Mouse (Mus musculus): Measurements from ENCODE around the gene Ptgir. TPM values are rescaled to one million over a fixed set of nuclear protein-coding genes. Genes with fewer than 3 reads are reported as not detected.
A peak's percentile ranks its signal among the peaks of the same experiment; 100 is the strongest.

Gene Ptgir
- polyA plus RNA-seq, 1 experiment from 2014 or later = 0.77 TPM

DNA sequence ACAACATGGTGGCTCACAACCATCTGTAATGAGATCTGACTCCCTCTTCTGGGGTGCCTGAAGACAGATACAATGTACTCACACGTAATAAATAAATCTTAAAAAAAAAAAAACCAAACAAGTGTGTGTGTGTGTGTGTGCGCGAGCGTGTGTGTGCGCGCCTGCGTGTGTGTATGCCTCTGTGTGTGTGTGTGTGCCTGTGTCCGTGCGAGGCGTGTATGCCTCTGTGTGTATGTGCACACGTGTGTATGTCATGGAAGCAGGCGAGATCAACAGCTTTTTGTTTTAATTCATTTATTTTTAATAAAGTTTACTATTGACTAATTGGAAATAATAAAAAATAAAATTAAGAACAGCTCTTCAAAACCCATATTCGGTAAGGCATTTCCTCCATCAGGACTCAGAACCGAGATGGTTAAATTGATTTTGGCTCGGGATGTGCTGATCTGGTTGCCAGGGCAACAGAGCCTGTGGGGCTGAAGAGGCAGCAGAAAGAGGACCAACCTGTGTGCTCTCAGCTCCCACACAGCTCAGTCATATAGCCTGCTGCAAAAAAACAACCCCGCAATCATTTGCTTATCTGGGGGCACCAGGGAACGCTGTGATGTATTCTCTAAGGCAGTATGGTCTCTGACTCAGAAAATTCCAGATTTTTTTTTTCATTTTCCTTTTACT is 32.0 kb downstream of the Ptgir start:
- whole genome bisulfite sequencing = 73% methylated on average over 17 of the region's 17 CpGs
- peaks cover 20% of the 10 kb centered on the region for H3K4me1 ChIP-seq (replicated peaks)
- peaks cover 3% of the 10 kb centered on the region; the same call in 1 of the 2 replicates for H3K27me3 ChIP-seq (ENCODE audit: insufficient read depth, poor library complexity, severe bottlenecking)
- DNase-seq (ENCODE audit: low spot score) = no peak
- no peaks in the 10 kb centered on the region for H3K9me3 ChIP-seq
- H3K36me3 ChIP-seq = no peaks in the 10 kb centered on the region
- no peak overlapping the region for H3K27ac ChIP-seq
- no peak overlapping the region for H3K4me3 ChIP-seq

DNA sequence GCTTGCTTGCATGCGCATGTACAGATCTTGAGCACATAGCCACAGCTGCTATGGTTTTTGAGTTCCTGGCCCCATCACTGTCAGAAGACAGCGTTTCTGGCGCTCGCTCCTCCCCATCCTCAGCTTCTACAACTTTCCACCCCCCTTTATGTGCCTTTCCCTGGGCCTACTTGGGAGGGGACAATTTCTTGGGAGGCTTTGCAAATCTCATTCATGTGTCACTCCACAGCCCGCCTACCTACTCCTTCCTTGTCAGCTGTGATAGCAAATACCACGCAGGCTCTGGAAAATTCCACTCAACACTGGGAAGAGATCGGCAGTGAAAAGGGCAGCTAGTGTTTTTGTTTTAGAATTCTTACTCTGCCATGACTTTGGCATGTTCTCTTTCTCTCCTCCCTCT is 34.0 kb downstream of the Ptgir start:
- peaks cover 37% of the 10 kb centered on the region for H3K4me1 ChIP-seq (replicated peaks)
- peak overlapping the region; percentile 35; the same call in 1 of the 2 replicates for H3K27ac ChIP-seq
- WGBS = 54% methylated on average over 7 of the region's 7 CpGs
- no peaks in the 10 kb centered on the region for H3K36me3 ChIP-seq
- no peaks in the 10 kb centered on the region; the same call in 1 of the 2 replicates for H3K9me3 ChIP-seq
- peaks cover 16% of the 10 kb centered on the region for H3K27me3 ChIP-seq (ENCODE audit: insufficient read depth, poor library complexity, severe bottlenecking)
- no peak overlapping the region for H3K4me3 ChIP-seq
- DNase-seq (ENCODE audit: low spot score) = no peak

DNA sequence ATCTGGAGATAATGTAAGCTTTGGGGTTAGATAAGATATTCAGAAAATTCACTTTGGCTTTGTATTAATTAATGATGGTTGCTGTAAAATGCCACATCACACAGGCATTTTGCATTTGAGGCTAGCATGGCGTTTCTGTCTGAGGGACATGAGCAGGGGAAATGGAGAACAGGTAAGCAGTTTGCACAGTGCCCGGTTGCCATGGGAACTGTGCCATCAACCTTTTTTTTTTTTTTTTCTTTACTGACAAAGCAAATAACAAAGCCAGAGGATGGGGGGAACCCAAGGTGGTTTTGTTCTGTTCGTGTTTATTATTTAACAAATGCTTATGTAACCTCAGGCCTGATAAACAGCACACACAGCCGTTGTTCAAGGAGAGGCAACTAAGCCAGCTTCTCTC is 36.6 kb downstream of the Ptgir start:
- WGBS = 72% methylated on average over 4 of the region's 4 CpGs
- DNase-seq (ENCODE audit: low spot score) = no peak
- H3K27ac ChIP-seq = no peak overlapping the region
- no peaks in the 10 kb centered on the region for H3K36me3 ChIP-seq
- no peak overlapping the region for H3K4me3 ChIP-seq
- peaks cover 63% of the 10 kb centered on the region for H3K4me1 ChIP-seq (replicated peaks)
- peaks cover 42% of the 10 kb centered on the region for H3K27me3 ChIP-seq (ENCODE audit: insufficient read depth, poor library complexity, severe bottlenecking)
- H3K9me3 ChIP-seq = no peaks in the 10 kb centered on the region; the same call in 1 of the 2 replicates

DNA sequence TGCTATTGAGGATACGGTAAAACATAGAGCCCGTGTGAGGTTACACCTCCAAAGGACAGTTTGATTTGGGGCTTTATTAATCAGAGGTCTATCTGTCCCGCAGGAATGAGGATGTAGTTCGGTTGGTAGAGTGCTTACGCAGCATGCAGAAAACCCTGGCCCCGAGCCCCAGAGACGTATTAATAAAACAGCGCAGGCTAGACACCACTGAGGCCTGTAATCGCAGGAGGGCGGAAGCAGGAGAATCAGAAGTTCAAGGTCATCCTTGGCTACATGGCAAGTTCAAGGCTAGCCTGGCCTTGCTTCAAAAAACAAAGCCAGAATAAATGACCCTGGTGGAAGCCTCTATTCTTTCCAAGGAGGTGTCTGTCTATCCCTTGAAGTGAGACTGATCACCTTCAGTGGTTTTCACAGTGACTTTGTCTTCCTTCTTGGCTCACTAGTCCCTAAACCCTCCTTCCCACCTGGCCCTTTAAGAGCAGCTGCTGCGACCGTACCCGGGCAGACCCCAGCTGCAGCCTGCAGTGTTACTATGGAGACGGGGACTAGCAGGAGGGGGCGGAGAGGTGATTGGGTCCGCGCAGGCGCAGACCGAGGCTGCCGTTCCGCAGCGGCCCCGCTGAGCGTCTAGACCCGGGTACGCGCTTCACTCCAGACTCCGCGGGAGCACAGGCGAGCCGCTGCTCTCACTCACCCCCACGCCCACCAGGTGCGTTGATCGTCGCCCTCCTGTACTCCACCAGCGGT is 37.9 kb downstream of the Ptgir start, which contains the start of gene Pnmal2:
Pnmal2 (plus strand) TSS at position 622 of the 747 bp plus-strand sequence.
- Histone ChIP-seq H3K36me3 (no peaks in the 10 kb centered on the region), H3K9me3 (no peaks in the 10 kb centered on the region; the same call in 1 of the 2 replicates), H3K4me3 (peak within 1 kb of the TSS; percentile 71), H3K27me3 (ENCODE audit: insufficient read depth, poor library complexity, severe bottlenecking) (peaks cover 55% of the 10 kb centered on the region), H3K27ac (peak within 1 kb of the TSS; percentile 89), H3K4me1 (replicated peaks) (peaks cover 63% of the 10 kb centered on the region)
- peak; percentile 94 for DNase-seq (ENCODE audit: low spot score)
- 14% methylated on average over 36 of the region's 36 CpGs for WGBS

DNA sequence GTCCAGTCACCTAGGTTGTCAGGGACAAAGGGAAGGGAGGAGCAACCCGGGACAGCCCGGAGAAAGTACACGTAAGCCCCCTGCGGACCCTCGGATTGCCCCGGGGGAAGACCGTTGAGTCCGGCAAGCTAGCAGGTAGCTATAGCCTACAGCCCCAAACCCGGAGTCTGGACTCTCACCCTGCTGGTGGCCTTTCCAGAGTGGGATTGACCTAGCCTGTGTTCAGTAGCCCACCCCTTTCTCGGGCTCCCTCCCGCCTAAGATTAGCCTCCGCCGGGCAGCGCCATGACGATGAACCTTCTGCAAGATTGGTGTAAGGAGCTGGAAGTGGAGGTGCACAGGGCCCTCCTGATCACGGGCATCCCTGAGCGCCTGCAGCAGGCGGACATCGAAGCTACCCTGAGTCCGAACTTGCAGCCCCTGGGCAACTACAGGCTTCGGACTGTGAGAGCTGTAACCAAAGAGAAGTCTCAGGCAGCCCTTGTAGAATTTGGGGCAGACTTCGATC is 38.6 kb downstream of the Ptgir start:
- no peaks in the 10 kb centered on the region; the same call in 1 of the 2 replicates for H3K9me3 ChIP-seq
- H3K27ac ChIP-seq = peak overlapping the region; percentile 89
- peak overlapping the region; percentile 71 for H3K4me3 ChIP-seq
- peaks cover 62% of the 10 kb centered on the region for H3K27me3 ChIP-seq (ENCODE audit: insufficient read depth, poor library complexity, severe bottlenecking)
- WGBS = under 1% methylated on average over 22 of the region's 22 CpGs
- H3K36me3 ChIP-seq = no peaks in the 10 kb centered on the region
- peaks cover 68% of the 10 kb centered on the region for H3K4me1 ChIP-seq (replicated peaks)
- no peak for DNase-seq (ENCODE audit: low spot score)

DNA sequence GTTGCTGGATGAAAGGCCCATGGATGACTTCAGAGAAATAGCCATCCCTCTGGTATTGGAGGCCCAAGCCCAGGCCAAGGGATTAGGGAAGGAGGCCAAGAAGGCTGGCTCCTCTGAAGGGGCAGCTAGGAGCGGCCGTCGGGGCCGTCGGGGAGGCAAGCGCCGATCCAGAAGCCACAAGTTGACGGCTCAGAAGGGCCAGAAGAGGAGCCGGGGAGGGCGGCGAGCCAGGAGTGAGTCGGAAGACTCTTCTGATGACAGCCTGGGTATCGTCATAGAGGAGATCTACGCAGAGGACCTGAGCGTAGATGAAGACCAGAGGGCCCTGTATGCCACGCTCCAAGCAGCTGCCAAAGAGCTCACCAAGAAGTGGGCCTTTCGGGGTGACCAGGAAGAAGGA is 39.1 kb downstream of the Ptgir start:
- Histone ChIP-seq H3K9me3 (no peaks in the 10 kb centered on the region; the same call in 1 of the 2 replicates), H3K4me1 (replicated peaks) (peaks cover 67% of the 10 kb centered on the region), H3K4me3 (peak overlapping the region; percentile 71), H3K27ac (peak overlapping the region; percentile 89), H3K36me3 (no peaks in the 10 kb centered on the region), H3K27me3 (ENCODE audit: insufficient read depth, poor library complexity, severe bottlenecking) (peaks cover 67% of the 10 kb centered on the region)
- DNase-seq (ENCODE audit: low spot score) = no peak
- 11% methylated on average over 17 of the region's 17 CpGs for WGBS

DNA sequence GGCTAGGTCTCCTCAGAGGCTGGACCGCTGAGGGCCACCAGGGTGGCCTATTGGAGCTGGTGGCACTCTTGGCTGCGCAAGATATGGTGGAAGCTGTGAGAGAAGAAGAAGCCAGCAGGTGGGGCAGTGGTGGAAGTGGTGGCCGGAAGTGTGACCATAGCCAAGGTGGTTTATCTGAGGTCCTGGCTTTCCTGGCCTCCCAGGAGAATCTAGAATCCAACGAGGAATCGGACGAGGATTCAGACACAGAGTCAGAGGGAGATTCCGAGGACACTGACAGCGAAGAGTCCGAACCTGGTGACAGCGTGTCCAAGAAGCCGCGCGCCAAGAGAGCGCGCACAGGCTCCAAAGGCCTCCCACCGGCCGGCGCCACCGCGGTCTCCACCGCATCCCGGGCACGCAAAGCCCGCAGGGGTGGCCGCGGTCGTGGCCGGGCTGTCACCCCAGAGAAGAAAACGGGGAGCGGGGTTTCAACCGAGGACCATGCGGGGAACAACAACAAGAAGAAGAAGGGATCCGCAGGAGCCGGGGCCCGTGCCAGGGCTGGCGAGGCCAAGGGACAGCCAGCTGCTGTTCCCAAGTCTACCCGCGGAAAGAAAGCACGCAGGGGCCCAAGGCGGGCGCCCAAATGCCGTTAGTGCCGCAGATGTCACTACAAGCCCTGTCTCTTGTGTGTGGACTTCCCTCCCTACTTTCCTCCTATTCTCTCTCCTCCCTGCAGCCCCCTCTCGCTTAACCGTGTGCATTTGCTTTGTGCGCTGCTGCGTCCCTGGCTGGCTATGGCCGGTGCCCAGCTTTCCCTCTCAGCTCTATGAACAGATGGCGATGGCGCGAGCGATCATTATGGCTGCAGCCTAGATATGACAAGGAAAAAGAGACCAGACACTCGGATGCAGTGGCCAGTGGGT is 40.4 kb downstream of the Ptgir start:
- H3K27ac ChIP-seq = peak overlapping the region; percentile 64; the same call in 1 of the 2 replicates
- 2% methylated on average over 53 of the region's 53 CpGs for WGBS
- peaks cover 71% of the 10 kb centered on the region for H3K27me3 ChIP-seq (ENCODE audit: insufficient read depth, poor library complexity, severe bottlenecking)
- peaks cover 70% of the 10 kb centered on the region for H3K4me1 ChIP-seq (replicated peaks)
- peak overlapping the region; percentile 51 for H3K4me3 ChIP-seq
- no peaks in the 10 kb centered on the region for H3K36me3 ChIP-seq
- no peaks in the 10 kb centered on the region; the same call in 1 of the 2 replicates for H3K9me3 ChIP-seq
- peak; percentile 42 for DNase-seq (ENCODE audit: low spot score)

DNA sequence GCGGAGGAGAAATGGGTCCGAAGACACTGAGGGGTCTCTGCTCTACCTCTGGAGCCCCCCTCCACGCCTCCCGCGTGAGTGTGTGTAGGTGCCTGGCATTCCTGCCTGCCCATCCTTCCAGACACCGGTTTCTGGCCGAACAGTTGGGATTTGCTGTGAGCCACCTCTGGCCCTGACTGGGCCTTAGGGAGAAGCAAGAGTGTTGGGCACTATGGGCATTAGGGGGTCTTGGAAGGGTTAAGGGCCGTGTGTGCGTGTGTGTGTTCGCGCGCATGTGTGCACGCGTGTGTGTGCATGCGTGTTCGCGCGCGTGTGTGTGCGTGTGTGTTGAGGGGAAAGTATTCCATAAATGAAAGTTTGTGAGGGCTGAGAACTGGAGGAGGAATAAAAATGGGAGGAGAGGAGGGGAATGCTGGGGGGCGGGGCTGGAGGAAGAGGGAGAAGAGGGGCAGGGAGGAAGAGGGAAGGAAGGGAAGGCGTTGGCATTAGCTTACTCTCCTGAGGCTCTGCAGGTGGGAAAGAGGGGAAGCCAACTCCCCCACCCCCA is 41.1 kb downstream of the Ptgir start:
- Histone ChIP-seq H3K27ac (0 out of 2 replicates have a peak overlapping the region, but pooled peaks have one; percentile 64), H3K36me3 (no peaks in the 10 kb centered on the region), H3K27me3 (ENCODE audit: insufficient read depth, poor library complexity, severe bottlenecking) (peaks cover 76% of the 10 kb centered on the region), H3K4me1 (replicated peaks) (peaks cover 70% of the 10 kb centered on the region), H3K9me3 (no peaks in the 10 kb centered on the region; the same call in 1 of the 2 replicates), H3K4me3 (peak overlapping the region; percentile 51)
- 15% methylated on average over 22 of the region's 22 CpGs for WGBS
- no peak for DNase-seq (ENCODE audit: low spot score)

DNA sequence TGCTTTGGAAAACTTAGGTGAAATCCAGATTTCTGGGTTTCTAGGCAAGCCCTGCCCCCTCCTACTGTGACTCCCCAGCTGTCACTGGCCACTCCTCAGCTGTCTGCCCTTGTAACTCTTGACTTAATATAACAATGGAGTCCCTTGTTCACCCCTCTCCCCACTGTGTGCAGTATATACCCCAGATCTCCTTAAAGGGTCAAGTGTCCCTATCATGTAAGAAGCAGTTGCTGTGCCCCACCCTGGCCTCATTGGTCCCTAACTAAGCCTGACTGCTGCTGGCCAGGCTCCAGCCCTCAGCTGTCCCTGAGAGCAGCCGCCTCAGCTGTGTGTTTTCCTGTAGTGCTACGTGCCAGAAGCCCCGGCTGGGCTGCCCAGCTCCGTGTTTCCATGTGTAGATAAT is 41.7 kb downstream of the Ptgir start:
- peak overlapping the region; percentile 51 for H3K4me3 ChIP-seq
- 8% methylated on average over 4 of the region's 4 CpGs for WGBS
- H3K36me3 ChIP-seq = no peaks in the 10 kb centered on the region
- peaks cover 76% of the 10 kb centered on the region for H3K27me3 ChIP-seq (ENCODE audit: insufficient read depth, poor library complexity, severe bottlenecking)
- no peaks in the 10 kb centered on the region; the same call in 1 of the 2 replicates for H3K9me3 ChIP-seq
- peaks cover 70% of the 10 kb centered on the region for H3K4me1 ChIP-seq (replicated peaks)
- no peak for DNase-seq (ENCODE audit: low spot score)
- no peak overlapping the region for H3K27ac ChIP-seq

DNA sequence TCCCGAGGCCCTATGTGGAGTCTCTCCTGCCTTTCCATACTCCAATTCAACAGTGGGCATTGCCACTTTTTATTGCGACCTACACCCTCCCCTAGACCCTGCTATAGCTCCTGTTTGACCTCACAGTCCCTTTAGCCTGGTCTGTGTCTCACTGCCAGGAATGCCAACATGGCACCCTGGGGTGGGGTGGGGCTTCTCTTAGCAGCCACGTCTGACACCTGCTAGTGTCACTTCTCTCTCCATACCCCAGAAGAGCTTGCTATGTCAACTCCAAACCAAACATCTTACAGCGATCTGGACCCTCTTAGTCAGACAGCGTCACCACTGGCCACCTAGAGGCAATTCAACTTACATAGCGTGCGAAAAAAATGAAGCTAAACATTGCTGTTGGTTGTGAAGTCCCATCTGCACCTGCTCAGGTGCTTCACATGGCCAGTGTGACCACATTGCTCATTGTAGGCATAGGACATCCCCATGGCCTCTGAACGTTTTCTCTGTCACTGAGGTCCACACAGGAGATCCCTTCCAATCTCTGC is 42.7 kb downstream of the Ptgir start:
- Histone ChIP-seq H3K9me3 (no peaks in the 10 kb centered on the region; the same call in 1 of the 2 replicates), H3K4me3 (no peak overlapping the region), H3K4me1 (replicated peaks) (peaks cover 65% of the 10 kb centered on the region), H3K36me3 (no peaks in the 10 kb centered on the region), H3K27me3 (ENCODE audit: insufficient read depth, poor library complexity, severe bottlenecking) (peaks cover 68% of the 10 kb centered on the region), H3K27ac (no peak overlapping the region)
- 47% methylated on average over 8 of the region's 8 CpGs for WGBS
- no peak for DNase-seq (ENCODE audit: low spot score)

DNA sequence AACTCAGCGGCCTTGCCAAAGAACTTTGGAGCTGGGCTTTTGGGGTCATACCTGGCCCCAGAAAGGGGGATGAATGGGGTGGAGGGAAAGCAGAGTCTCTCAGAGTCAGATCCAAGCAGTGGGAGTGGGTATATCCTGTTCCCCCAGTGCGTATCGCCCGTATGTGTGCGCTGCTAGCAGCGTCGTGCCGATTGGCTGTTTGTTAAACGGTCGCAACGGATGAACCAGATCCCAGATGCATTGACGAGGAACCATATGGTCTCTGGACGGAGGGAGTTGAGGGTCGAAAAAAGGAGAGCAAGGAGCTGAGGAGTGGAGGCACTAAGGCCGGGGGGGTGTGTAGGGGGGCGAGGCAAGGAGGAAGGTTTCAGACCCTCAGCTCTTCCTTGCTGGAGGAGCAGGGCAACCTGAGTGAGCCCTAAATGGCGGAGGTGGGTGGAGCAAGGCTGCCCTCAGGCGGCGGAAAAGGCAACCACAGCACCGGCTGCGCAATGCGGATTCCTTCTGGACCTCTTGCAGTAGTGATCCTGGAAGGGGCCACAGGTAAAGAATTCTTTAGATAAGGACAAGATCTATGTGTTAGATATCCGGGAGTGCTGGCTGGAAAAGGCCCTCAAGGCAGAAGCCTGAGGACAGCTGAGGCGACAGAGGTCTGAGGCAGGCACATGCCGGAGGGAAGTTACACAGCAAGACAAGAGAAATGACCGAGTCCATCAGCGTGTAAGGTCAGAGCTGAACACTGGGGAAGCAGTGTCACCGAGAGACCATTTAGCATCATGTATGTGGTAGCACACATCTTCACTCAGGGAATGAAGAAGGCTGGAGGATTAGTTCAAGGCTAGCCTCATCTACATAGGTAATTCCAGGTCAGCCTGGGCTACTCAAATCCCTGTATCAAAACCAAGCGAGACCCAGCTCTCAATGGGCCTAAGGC is 43.9 kb downstream of the Ptgir start:
- Histone ChIP-seq H3K27ac (peak overlapping the region; percentile 6; the same call in 1 of the 2 replicates), H3K4me1 (replicated peaks) (peaks cover 53% of the 10 kb centered on the region), H3K4me3 (peak overlapping the region; percentile 49), H3K9me3 (peaks cover 5% of the 10 kb centered on the region; the same call in 1 of the 2 replicates), H3K36me3 (no peaks in the 10 kb centered on the region), H3K27me3 (ENCODE audit: insufficient read depth, poor library complexity, severe bottlenecking) (peaks cover 61% of the 10 kb centered on the region)
- WGBS = 11% methylated on average over 29 of the region's 29 CpGs
- DNase-seq (ENCODE audit: low spot score) = peak; percentile 88
